Mouse (Mus musculus) liver, embryonic 12.5 days (tissue): Measurements from ENCODE around the gene Sst. TPM values are rescaled to one million over a fixed set of nuclear protein-coding genes. Genes with fewer than 3 reads are reported as not detected.
"Not testable (repeated sequence)": the region's sequence is repeated elsewhere in the genome, so short reads cannot be mapped to it uniquely, and the experiment has no call there.

Experiments used
- ATAC-seq: fragments of 200-750 bp; cut with Nextera tagmentation; 2 replicates; pipeline ENCODE4 v1.8.0; 2017; ENCODE audit warnings: moderate number of reproducible peaks, mild to moderate bottlenecking, moderate library complexity
- H3K27ac ChIP-seq: fragments of 300-500 bp; sonication (generic); 2 replicates; pipeline ENCODE4 v1.5.1; 2016; ENCODE audit warnings: mild to moderate bottlenecking
- H3K27me3 ChIP-seq: fragments of 300-500 bp; sonication (generic); replicated peaks from 2 replicates; pipeline ENCODE4 v1.6.1; 2016; ENCODE audit warnings: mild to moderate bottlenecking, moderate library complexity
- H3K36me3 ChIP-seq: fragments of 300-500 bp; sonication (generic); 2 replicates; pipeline ENCODE4 v1.6.1; 2016; ENCODE audit warnings: mild to moderate bottlenecking, moderate library complexity
- H3K4me1 ChIP-seq: fragments of 300-500 bp; sonication (generic); 2 replicates; pipeline ENCODE4 v1.6.1; 2016
- H3K4me2 ChIP-seq: fragments of 300-500 bp; sonication (generic); 2 replicates; pipeline ENCODE4 v1.6.1; 2016; ENCODE audit warnings: mild to moderate bottlenecking, moderate library complexity
- H3K4me3 ChIP-seq: fragments of 300-500 bp; sonication (generic); 2 replicates; pipeline ENCODE4 v1.5.1; 2016; ENCODE audit warnings: mild to moderate bottlenecking, moderate library complexity
- H3K9ac ChIP-seq: fragments of 300-500 bp; sonication (generic); 2 replicates; pipeline ENCODE4 v1.6.1; 2016; ENCODE audit warnings: mild to moderate bottlenecking, moderate library complexity
- H3K9me3 ChIP-seq: fragments of 300-500 bp; sonication (generic); replicated peaks from 2 replicates; pipeline ENCODE4 v1.6.1; 2016; ENCODE audit warnings: mild to moderate bottlenecking, moderate library complexity
- WGBS: fragments of 180-500 bp; shearing (Covaris S2); methylation state at CpG from one replicate; pipeline ENCODE4 v1.1.7; 2016; ENCODE audit not compliant: insufficient replicate concordance; 5-methylcytosine and 5-hydroxymethylcytosine counted together
- polyA plus RNA-seq: library from polyadenylated mRNA; unstranded; fragments of >200 nt; fragmentation: Nextera tagmentation; extraction: Ambion mirVana; gene quantifications from 2 replicates; pipeline ENCODE4 v1.2.1, GENCODE M21; 2016

Gene Sst
- polyA plus RNA-seq, 1 experiment from 2014 or later, result not detected

- H3K4me2 ChIP-seq, H3K27me3 ChIP-seq, ATAC-seq, H3K9me3 ChIP-seq, H3K4me3 ChIP-seq, H3K4me1 ChIP-seq, H3K27ac ChIP-seq, H3K9ac ChIP-seq, H3K36me3 ChIP-seq: not testable (repeated sequence)
- WGBS, result 69% methylated on average over 9 of the region's 9 CpGs
Measured at GRCm38 (mm10) chr16:23908076-23909014, 17.6 kb upstream of the Sst start.

- H3K4me1 ChIP-seq, H3K4me2 ChIP-seq, H3K9me3 ChIP-seq, ATAC-seq, H3K9ac ChIP-seq, H3K27me3 ChIP-seq, H3K4me3 ChIP-seq, H3K36me3 ChIP-seq, H3K27ac ChIP-seq: not testable (repeated sequence)
- WGBS, result 68% methylated on average over 3 of the region's 3 CpGs
Measured at GRCm38 (mm10) chr16:23906586-23906985, 15.8 kb upstream of the Sst start.

- ATAC-seq, result no peak
- Histone ChIP-seq H3K27ac (no peak overlapping the region), H3K9me3 (no peaks in the 10 kb centered on the region), H3K4me2 (no peak overlapping the region), H3K4me3 (no peak overlapping the region), H3K9ac (no peak overlapping the region), H3K36me3 (no peaks in the 10 kb centered on the region), H3K4me1 (no peaks in the 10 kb centered on the region), H3K27me3 (peaks cover 7% of the 10 kb centered on the region)
- WGBS, result 72% methylated on average over 7 of the region's 7 CpGs
Measured at GRCm38 (mm10) chr16:23901411-23901810, 10.7 kb upstream of the Sst start.

- 56% methylated on average over 4 of the region's 4 CpGs for WGBS
- Histone ChIP-seq H3K4me2 (no peak overlapping the region), H3K27ac (no peak overlapping the region), H3K36me3 (no peaks in the 10 kb centered on the region), H3K27me3 (peaks cover 14% of the 10 kb centered on the region), H3K4me1 (no peaks in the 10 kb centered on the region), H3K9me3 (no peaks in the 10 kb centered on the region), H3K9ac (no peak overlapping the region), H3K4me3 (no peak overlapping the region)
- ATAC-seq, result no peak
Measured at GRCm38 (mm10) chr16:23900061-23900460, 9.3 kb upstream of the Sst start.

- Histone ChIP-seq H3K4me1 (no peaks in the 10 kb centered on the region), H3K36me3 (no peaks in the 10 kb centered on the region), H3K27ac (no peak overlapping the region), H3K4me2 (peak overlapping the region; percentile 44), H3K27me3 (peaks cover 14% of the 10 kb centered on the region), H3K9ac (no peak overlapping the region), H3K4me3 (no peak overlapping the region), H3K9me3 (no peaks in the 10 kb centered on the region)
- no peak for ATAC-seq
- 7% methylated on average over 12 of the region's 12 CpGs for WGBS
Measured at GRCm38 (mm10) chr16:23898840-23899239, 8.1 kb upstream of the Sst start.

- no peaks in the 10 kb centered on the region for H3K9me3 ChIP-seq
- 10% methylated on average over 15 of the region's 15 CpGs for WGBS
- H3K9ac ChIP-seq, result 0 out of 2 replicates have a peak overlapping the region, but pooled peaks have one; percentile 12
- no peaks in the 10 kb centered on the region for H3K36me3 ChIP-seq
- H3K4me2 ChIP-seq, result peak overlapping the region; percentile 44
- peaks cover 14% of the 10 kb centered on the region for H3K27me3 ChIP-seq
- ATAC-seq, result no peak
- no peaks in the 10 kb centered on the region for H3K4me1 ChIP-seq
- no peak overlapping the region for H3K27ac ChIP-seq
- no peak overlapping the region for H3K4me3 ChIP-seq
Measured at GRCm38 (mm10) chr16:23897984-23898586, 7.3 kb upstream of the Sst start.

GRCm38 (mm10) chr16:23897486-23897885, 6.7 kb upstream of the Sst start:
- no peaks in the 10 kb centered on the region for H3K4me1 ChIP-seq
- H3K27me3 ChIP-seq, result peaks cover 18% of the 10 kb centered on the region
- no peak for ATAC-seq
- WGBS, result 45% methylated on average over 5 of the region's 5 CpGs
- no peak overlapping the region for H3K4me2 ChIP-seq
- H3K9ac ChIP-seq, result no peak overlapping the region
- H3K36me3 ChIP-seq, result no peaks in the 10 kb centered on the region
- H3K9me3 ChIP-seq, result no peaks in the 10 kb centered on the region
- no peak overlapping the region for H3K27ac ChIP-seq
- no peak overlapping the region for H3K4me3 ChIP-seq

- H3K4me2 ChIP-seq, result no peak overlapping the region
- no peaks in the 10 kb centered on the region for H3K36me3 ChIP-seq
- no peak overlapping the region for H3K4me3 ChIP-seq
- no peak overlapping the region for H3K9ac ChIP-seq
- H3K27me3 ChIP-seq, result peaks cover 41% of the 10 kb centered on the region
- H3K9me3 ChIP-seq, result no peaks in the 10 kb centered on the region
- no peak for ATAC-seq
- WGBS, result 63% methylated on average over 3 of the region's 3 CpGs
- H3K27ac ChIP-seq, result no peak overlapping the region
- H3K4me1 ChIP-seq, result no peaks in the 10 kb centered on the region
Measured at GRCm38 (mm10) chr16:23895135-23895534, 4.4 kb upstream of the Sst start.

GRCm38 (mm10) chr16:23890151-23890550, 607 bp downstream of the Sst start:
- H3K4me2 ChIP-seq, result no peak overlapping the region
- no peaks in the 10 kb centered on the region for H3K36me3 ChIP-seq
- H3K4me3 ChIP-seq, result no peak overlapping the region
- no peak overlapping the region for H3K27ac ChIP-seq
- no peaks in the 10 kb centered on the region for H3K9me3 ChIP-seq
- peaks cover 33% of the 10 kb centered on the region for H3K27me3 ChIP-seq
- no peak for ATAC-seq
- H3K4me1 ChIP-seq, result no peaks in the 10 kb centered on the region
- WGBS, result 8% methylated on average over 9 of the region's 9 CpGs
- no peak overlapping the region for H3K9ac ChIP-seq

GRCm38 (mm10) chr16:23887910-23888579, 2.7 kb downstream of the Sst start:
- 60% methylated on average over 10 of the region's 10 CpGs for WGBS
- ATAC-seq, result no peak
- no peak overlapping the region for H3K27ac ChIP-seq

GRCm38 (mm10) chr16:23885098-23885497, 5.7 kb downstream of the Sst start:
- H3K27me3 ChIP-seq, result peaks cover 6% of the 10 kb centered on the region
- H3K9me3 ChIP-seq, result no peaks in the 10 kb centered on the region
- H3K9ac ChIP-seq, result no peak overlapping the region
- no peaks in the 10 kb centered on the region for H3K4me1 ChIP-seq
- H3K36me3 ChIP-seq, result no peaks in the 10 kb centered on the region
- no peak overlapping the region for H3K27ac ChIP-seq
- H3K4me3 ChIP-seq, result no peak overlapping the region
- ATAC-seq, result no peak
- WGBS, result 77% methylated on average over 12 of the region's 12 CpGs
- H3K4me2 ChIP-seq, result no peak overlapping the region

More at GRCm38 (mm10) chr16:23887910-23888579, 2.7 kb downstream of the Sst start:
- Histone ChIP-seq H3K27me3 (peaks cover 33% of the 10 kb centered on the region), H3K9ac (no peak overlapping the region), H3K4me2 (no peak overlapping the region), H3K4me1 (no peaks in the 10 kb centered on the region), H3K9me3 (no peaks in the 10 kb centered on the region), H3K36me3 (no peaks in the 10 kb centered on the region), H3K4me3 (no peak overlapping the region)

GRCm38 (mm10) chr16:23855242-23855641, 35.5 kb downstream of the Sst start:
- H3K27ac ChIP-seq, result no peak overlapping the region
- H3K27me3 ChIP-seq, result no peaks in the 10 kb centered on the region
- no peak overlapping the region for H3K4me2 ChIP-seq
- H3K9ac ChIP-seq, result no peak overlapping the region
- WGBS, result 44% methylated on average over 1 of the region's 1 CpGs
- no peaks in the 10 kb centered on the region for H3K9me3 ChIP-seq
- H3K36me3 ChIP-seq, result no peaks in the 10 kb centered on the region
- H3K4me1 ChIP-seq, result no peaks in the 10 kb centered on the region
- no peak overlapping the region for H3K4me3 ChIP-seq
- no peak for ATAC-seq
